Mouse (Mus musculus): ENCODE measurements around the gene Aebp2.
"Not testable (repeated sequence)": the region's sequence is repeated elsewhere in the genome, so short reads cannot be mapped to it uniquely, and the experiment has no call there.

Gene Aebp2

GRCm38 (mm10) chr6:140651923-140652322, 29.5 kb downstream of the Aebp2 start:
- DNase-seq (ENCODE audit: low spot score): no peak

- DNase-seq (ENCODE audit: low spot score): no peak
Measured at GRCm38 (mm10) chr6:140655451-140655850, 33.0 kb downstream of the Aebp2 start.

- no peak for DNase-seq (ENCODE audit: low spot score)
Measured at GRCm38 (mm10) chr6:140656991-140657390, 34.5 kb downstream of the Aebp2 start.

GRCm38 (mm10) chr6:140657920-140658522, 35.6 kb downstream of the Aebp2 start:
- DNase-seq (ENCODE audit: low spot score): no peak

- no peak for DNase-seq (ENCODE audit: low spot score)
Measured at GRCm38 (mm10) chr6:140661111-140661510, 38.6 kb downstream of the Aebp2 start.

GRCm38 (mm10) chr6:140661777-140662176, 39.3 kb downstream of the Aebp2 start:
- DNase-seq (ENCODE audit: low spot score): no peak

GRCm38 (mm10) chr6:140662290-140662689, 39.8 kb downstream of the Aebp2 start:
- DNase-seq (ENCODE audit: low spot score): no peak

- DNase-seq (ENCODE audit: low spot score): not testable (repeated sequence)
Measured at GRCm38 (mm10) chr6:140662697-140663096, 40.2 kb downstream of the Aebp2 start.

GRCm38 (mm10) chr6:140664611-140665010, 42.1 kb downstream of the Aebp2 start:
- DNase-seq (ENCODE audit: low spot score): no peak

- DNase-seq (ENCODE audit: low spot score): no peak
Measured at GRCm38 (mm10) chr6:140666486-140667240, 44.2 kb downstream of the Aebp2 start.

GRCm38 (mm10) chr6:140667289-140667906, 44.9 kb downstream of the Aebp2 start:
- no peak for DNase-seq (ENCODE audit: low spot score)

GRCm38 (mm10) chr6:140674414-140674813, 52.0 kb downstream of the Aebp2 start:
- no peak for DNase-seq (ENCODE audit: low spot score)

GRCm38 (mm10) chr6:140676094-140676493, 53.6 kb downstream of the Aebp2 start:
- DNase-seq (ENCODE audit: low spot score): no peak

- no peak for DNase-seq (ENCODE audit: low spot score)
Measured at GRCm38 (mm10) chr6:140677041-140677440, 54.6 kb downstream of the Aebp2 start.

GRCm38 (mm10) chr6:140677960-140678359, 55.5 kb downstream of the Aebp2 start:
- no peak for DNase-seq (ENCODE audit: low spot score)

GRCm38 (mm10) chr6:140678658-140679271, 56.3 kb downstream of the Aebp2 start:
- no peak for DNase-seq (ENCODE audit: low spot score)

- no peak for DNase-seq (ENCODE audit: low spot score)
Measured at GRCm38 (mm10) chr6:140680713-140681112, 58.2 kb downstream of the Aebp2 start.

- no peak for DNase-seq (ENCODE audit: low spot score)
Measured at GRCm38 (mm10) chr6:140682829-140683228, 60.4 kb downstream of the Aebp2 start.

- DNase-seq (ENCODE audit: low spot score): no peak
Measured at GRCm38 (mm10) chr6:140684403-140684802, 61.9 kb downstream of the Aebp2 start.

- DNase-seq (ENCODE audit: low spot score): no peak
Measured at GRCm38 (mm10) chr6:140689617-140690404, 67.3 kb downstream of the Aebp2 start.

GRCm38 (mm10) chr6:140692160-140692559, 69.7 kb downstream of the Aebp2 start:
- no peak for DNase-seq (ENCODE audit: low spot score)
